Mouse (Mus musculus): ENCODE data around the gene Plcxd2.

DNA sequence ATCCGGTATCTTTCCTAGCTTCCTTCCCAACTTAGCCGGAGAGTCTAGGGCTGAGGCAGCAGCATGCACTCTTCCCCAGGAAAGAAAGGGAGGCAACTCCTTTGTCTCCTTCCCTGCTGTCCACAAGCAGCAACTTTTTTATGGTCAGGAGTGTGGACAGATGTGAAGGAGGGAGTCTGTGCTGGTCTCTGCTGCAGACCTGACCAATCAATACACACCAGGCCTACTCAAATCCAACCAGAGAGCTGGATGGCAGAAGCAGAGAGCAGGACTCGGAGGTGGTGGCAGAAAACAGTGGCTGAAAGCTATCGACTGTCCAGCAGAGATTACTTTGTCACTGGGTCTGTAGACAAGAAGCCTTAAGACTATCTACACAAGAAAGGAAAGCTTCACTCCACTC lies 56.6 kb downstream of the Plcxd2 start, which contains the start of gene Phldb2:
- TF ChIP-seq CTCF (IDR thresholded peaks at IDR 0.05; ENCODE audit: borderline replicate concordance, insufficient read depth, low read length) (no peak), POLR2A (IDR thresholded peaks at IDR 0.05; ENCODE audit: low read depth, low read length) (no peak)

Data from embryonic fibroblast, embryonic 13.5 days (primary cell).